Comparison of ENCODE assay signal across 17 mouse cellular contexts in the genomic region with DNA sequence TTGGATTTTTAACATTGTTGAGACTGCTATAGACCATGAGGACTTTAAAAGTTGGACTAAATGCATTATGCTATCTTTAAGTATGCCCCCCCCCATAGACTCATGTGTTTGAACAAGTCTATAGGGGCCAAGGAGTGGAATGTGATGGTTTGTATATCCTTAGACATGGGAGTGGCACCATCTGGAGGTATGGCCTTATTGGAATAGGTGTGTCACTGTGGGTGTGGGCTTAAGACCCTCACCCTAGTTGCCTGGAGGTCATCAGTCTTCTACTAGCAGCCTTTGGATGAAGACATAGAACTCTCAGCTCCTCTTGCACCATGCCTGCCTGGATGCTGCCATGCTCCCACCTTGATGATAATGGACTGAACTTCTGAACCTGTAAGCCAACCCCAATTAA. TPM values are rescaled to one million over a fixed set of nuclear protein-coding genes. Genes with fewer than 3 reads are reported as not detected.
"Had no signal": no experiment of that assay in that cellular context is flagged by ENCODE, and none has a peak within 500 bp of the region (broad histone marks: within the 10 kb centered on the region; RNA-seq: fewer than 3 reads in every experiment).

A gene (plus strand): TSS at position 301 of the 400 bp plus-strand sequence.

RNA-seq across cellular contexts. Expression of the gene that starts here (rescaled TPM):
- polyA plus RNA-seq: cerebellum, adult 2 months; cortical plate, adult 2 months; embryonic facial prominence, embryonic 10.5 days; embryonic facial prominence, embryonic 11.5 days; embryonic facial prominence, embryonic 12.5 days; embryonic facial prominence, embryonic 13.5 days; embryonic facial prominence, embryonic 14.5 days; erythroblast, embryonic 14.5 days; forebrain, embryonic 10.5 days; forebrain, embryonic 11.5 days; forebrain, embryonic 12.5 days; forebrain, embryonic 13.5 days; forebrain, embryonic 14.5 days; forebrain, embryonic 15.5 days; forebrain, embryonic 16.5 days; forebrain, postnatal 0 days; frontal cortex, adult 2 months had no signal
